Mouse (Mus musculus) adrenal gland, adult (tissue): ENCODE data around the gene Mtnr1a.
"Not testable (repeated sequence)": the region's sequence is repeated elsewhere in the genome, so short reads cannot be mapped to it uniquely, and the experiment has no call there.

ENCODE experiments used
- DNase-seq, 2 experiments: peaks; one replicate each; pipeline ENCODE4 v3.0.0; 2022 to 2023; ENCODE audit warnings: low spot score in 1 of 2; ENCODE audit not compliant: inconsistent age in 2 of 2

The Mtnr1a gene

GRCm38 (mm10) chr8:45068759-45069386, at the start of gene Mtnr1a:
Gene Mtnr1a, plus strand, starts transcription at chr8:45069137.
- peak; percentile 82 to 96 for DNase-seq

DNA sequence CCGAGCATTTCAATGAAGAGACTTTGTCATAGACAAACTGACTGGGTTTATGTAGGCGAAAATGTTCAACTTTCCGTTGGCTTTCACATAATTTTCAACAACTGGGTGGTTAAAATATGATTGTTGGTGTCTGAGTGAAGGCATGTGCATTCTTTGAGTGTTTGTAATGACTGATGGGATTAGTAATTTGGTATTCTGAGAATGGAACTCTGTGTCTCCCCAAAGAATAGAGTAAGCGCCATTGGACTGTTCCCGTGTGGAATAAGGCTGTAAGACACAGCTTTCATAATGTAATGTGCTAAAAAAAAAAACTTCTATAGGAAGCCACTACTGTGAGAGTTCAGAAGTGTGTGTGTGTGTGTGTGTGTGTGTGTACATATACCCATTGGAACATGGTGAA, 49.7 kb upstream of the Mtnr1a start:
- no peak for DNase-seq

- DNase-seq = no peak
Measured at GRCm38 (mm10) chr8:45021171-45021570, 47.8 kb upstream of the Mtnr1a start.

DNA sequence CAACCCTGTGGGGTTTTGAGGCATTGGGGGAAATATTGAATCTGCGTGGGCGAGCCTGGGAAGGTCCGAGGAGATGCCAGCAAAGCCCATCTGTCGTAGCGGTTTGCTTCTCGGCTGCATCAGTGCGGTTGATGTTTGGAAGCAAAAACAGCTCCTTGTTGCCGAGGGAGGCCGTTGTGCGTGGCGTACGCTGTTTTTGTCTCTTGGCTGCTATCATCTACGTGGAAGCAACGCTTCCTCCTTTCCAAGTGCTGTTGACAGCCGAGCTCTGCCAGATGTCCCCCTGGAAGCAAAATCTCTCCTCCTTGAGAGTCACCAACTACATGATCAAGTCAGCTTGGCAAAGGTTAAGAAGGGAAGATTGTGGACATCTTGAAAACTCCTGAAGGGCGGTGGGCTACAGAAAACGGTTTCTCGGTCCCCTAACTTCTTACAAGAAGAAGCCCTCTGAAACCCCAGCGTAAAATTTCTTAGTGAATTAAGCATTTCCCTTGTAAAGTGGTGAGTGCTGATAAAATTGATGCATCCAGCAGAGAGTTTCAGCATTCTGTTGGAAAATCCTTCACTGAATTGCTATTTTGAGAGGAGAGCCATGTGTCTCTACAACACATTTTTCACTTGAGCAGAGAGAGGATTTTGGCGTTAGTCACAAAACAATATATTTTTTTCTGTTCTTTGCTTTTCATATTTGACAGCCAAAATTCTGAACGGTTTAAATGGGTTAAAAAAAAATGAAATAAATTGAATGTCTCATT, 46.8 kb upstream of the Mtnr1a start:
- DNase-seq = no peak

GRCm38 (mm10) chr8:45028081-45028497, 40.8 kb upstream of the Mtnr1a start:
- no peak for DNase-seq

DNA sequence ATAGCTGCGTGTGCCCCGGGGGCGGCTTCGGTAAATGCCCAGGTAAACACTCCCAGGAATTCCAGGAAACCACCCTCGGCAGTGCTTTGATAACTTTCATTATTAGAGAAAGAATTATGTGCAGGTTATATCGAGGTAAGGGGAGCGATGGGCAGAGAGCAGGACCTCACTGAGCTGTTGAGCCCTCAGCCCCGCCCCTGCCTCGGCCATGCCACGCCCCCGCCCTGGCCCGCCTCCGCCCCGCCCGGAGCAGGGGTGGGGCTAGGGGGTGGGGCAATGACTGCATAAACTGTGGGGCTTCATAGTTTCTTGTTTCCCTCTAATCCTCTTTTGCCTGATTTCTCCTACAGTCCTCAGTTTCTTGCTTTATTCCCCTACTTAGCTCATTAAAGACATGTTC, 30.6 kb upstream of the Mtnr1a start:
- no peak for DNase-seq

GRCm38 (mm10) chr8:45044160-45044559, 24.8 kb upstream of the Mtnr1a start:
- no peak for DNase-seq

DNA sequence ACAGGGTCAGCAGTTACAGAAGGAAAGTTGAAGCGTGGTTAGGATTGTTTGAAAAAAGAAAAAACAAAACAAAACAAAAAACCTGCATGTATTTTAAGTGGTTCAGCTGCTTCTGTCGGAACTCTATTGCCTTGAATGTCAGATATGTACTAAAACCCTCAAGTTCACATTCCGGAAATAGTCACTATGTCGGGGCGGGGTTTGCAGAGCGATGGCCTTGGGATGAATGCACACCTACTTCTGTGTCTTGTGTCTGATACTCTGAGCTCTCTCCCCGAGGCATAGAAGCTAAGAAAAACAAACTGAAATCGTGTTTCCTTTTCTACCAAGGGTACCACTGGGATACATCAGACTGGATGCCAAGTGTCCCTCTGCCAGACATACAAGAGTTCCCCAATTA, 18.5 kb upstream of the Mtnr1a start:
- no peak for DNase-seq

- DNase-seq = no peak
Measured at GRCm38 (mm10) chr8:45051236-45051635, 17.7 kb upstream of the Mtnr1a start.

DNA sequence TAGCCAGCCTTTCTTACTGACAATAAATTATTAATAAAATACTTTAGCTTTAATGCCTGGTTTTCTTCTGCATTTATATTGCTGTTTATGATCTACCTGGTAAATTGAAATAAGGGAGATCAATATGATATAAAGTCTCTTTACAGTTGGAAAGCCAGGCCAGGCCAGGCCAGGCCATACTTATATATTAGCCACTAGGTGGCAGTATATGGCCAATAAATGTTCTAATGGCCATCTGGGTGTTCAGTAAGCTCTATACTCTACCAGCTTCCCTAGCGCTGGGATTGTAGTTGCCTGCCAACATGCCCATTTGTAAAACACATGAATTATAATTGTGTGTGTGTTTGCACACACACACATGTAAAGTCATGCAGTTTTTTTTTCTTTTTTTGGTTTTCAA, 16.7 kb upstream of the Mtnr1a start:
- no peak for DNase-seq

GRCm38 (mm10) chr8:45052618-45053017, 16.3 kb upstream of the Mtnr1a start:
- no peak for DNase-seq

- DNase-seq = peak in 1 of 2 experiments; percentile 15
Measured at GRCm38 (mm10) chr8:45055500-45055899, 13.4 kb upstream of the Mtnr1a start.

- peak in 1 of 2 experiments; percentile 33 for DNase-seq
Measured at GRCm38 (mm10) chr8:45056810-45057209, 12.1 kb upstream of the Mtnr1a start.

DNA sequence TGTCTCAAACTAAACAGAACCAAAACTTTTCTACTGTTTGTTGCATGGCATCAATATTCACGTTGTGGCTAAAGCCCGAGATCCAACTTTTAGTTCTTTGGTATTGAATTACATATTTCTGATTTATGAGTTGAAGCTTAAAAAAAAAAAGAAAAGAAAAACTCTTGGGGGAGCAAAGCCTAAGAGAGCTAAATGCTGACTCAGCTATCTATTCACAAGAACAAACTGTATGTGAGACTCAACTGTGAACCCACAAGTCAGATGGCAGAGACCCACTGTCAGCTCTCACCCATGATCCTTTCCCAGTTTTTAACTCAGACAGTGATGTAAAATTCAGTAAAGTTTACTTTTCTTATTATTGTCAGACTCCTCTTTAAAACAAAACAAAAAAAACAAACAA, 8.9 kb upstream of the Mtnr1a start:
- DNase-seq = no peak

- DNase-seq = no peak
Measured at GRCm38 (mm10) chr8:45062311-45062710, 6.6 kb upstream of the Mtnr1a start.

DNA sequence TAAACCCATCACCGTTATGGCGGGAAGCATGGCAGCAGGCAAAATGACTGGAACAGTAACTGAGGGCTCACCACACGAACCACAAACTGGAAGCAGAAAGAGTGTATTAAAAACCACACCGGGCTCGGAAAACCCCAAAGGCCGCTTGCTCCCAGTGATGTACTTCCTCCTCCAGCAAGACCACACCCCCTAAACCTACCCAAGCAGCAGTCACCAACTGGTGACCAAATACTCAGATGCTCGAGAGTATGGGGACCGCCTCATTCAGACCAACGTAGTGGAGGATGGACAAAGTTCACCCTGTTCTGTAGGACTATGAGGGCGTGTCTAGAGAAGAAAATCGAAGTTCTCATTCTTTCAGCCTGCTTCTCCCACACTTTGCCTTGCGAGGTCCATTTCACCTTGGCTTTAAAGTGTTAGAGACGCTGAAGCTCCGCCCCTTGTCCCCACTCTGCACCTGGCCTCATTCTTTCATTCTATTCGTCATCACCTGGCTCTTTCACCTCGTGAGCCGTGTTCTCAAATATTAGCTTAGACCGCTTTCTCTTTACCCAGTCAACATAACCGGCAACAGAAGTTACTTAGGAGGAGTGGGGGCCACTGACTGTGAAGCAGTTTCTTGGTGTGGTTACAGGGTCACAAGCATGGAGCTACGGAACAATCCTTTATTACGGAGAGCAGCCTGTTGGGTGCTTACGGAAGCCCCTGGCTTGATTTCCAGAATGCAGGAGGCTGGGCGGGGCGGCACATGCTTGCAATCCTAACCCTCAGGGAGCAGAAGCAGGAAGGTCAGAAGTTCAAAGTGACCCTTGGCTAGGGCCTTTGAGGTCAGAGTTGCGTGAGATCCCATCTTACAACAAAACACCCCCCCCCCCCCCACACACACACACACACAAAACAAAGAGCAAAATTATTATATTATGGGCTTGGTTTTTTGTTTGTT, 5.7 kb upstream of the Mtnr1a start:
- DNase-seq = no peak

GRCm38 (mm10) chr8:45064197-45064869, 4.6 kb upstream of the Mtnr1a start:
- DNase-seq = no peak

GRCm38 (mm10) chr8:45065391-45065790, 3.5 kb upstream of the Mtnr1a start:
- not testable (repeated sequence) for DNase-seq

DNA sequence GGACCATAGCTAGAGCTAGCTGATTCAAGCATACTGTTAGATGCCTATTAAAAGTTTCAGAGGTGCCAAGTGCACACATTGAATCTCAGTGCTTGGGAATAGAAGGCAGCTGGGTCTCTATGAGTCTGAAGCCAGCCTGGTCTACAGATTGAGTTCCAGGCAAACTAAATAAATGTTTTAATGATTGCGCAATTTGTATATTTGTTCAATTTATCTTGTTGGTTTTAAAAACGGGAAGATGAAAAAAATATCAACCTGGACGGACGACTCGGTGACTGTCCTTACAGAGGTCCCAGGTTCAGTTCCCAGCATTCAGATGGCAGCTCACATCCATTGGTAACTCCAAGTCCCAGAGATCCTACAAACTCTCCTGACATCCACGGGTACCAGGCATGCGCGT, 2.0 kb downstream of the Mtnr1a start:
- DNase-seq = no peak

- DNase-seq = peak in 1 of 2 experiments; percentile 25
Measured at GRCm38 (mm10) chr8:45080850-45081249, 11.9 kb downstream of the Mtnr1a start.

- DNase-seq = no peak
Measured at GRCm38 (mm10) chr8:45093599-45093998, 24.7 kb downstream of the Mtnr1a start.
